Mouse (Mus musculus): Measurements from ENCODE around the gene Gsc2. TPM values are rescaled to one million over a fixed set of nuclear protein-coding genes. Genes with fewer than 3 reads are reported as not detected.

The Gsc2 gene
- polyA plus RNA-seq, 1 experiment, result not detected

- H3K27ac ChIP-seq (ENCODE audit: control insufficient read depth, insufficient read depth, low read depth, low read length, poor library complexity), result no peak overlapping the region
- H3K4me1 ChIP-seq (ENCODE audit: control insufficient read depth, insufficient read depth, low read length), result peaks cover 2% of the 10 kb centered on the region; the same call in 1 of the 2 replicates
- TF ChIP-seq CTCF (IDR thresholded peaks at IDR 0.05; ENCODE audit: control insufficient read depth, insufficient read depth, low read length) (no peak), POLR2A (IDR thresholded peaks at IDR 0.05; ENCODE audit: borderline replicate concordance, control insufficient read depth, low read depth, low read length) (no peak)
Observed at GRCm38 (mm10) chr16:17889689-17890341, 25.0 kb downstream of the Gsc2 start.

DNA sequence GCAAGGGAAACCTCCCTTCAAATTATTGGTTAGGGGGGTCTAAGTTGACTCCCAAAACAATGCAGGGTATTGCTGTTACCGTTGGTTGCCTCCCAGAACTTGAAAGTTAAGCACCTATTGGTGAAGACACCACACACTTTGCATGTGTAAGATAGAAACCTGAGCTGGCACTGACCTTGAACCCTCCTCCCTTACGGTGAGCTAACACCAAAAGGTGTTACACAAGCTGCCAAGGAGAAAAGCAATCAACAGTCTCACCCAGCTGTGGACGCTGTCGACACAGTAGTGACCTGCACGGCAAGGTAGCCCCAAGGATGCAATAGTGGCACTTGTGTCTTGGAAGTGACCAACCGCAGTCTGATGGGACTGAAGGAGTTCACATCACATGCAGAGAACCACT lies 30.7 kb downstream of the Gsc2 start:
- Histone ChIP-seq H3K27ac (ENCODE audit: control insufficient read depth, insufficient read depth, low read depth, low read length, poor library complexity) (no peak overlapping the region), H3K4me3 (replicated peaks; ENCODE audit: control insufficient read depth, low read depth, low read length) (no peak overlapping the region), H3K4me1 (ENCODE audit: control insufficient read depth, insufficient read depth, low read length) (no peaks in the 10 kb centered on the region; the same call in 1 of the 2 replicates)
- TF ChIP-seq CTCF (IDR thresholded peaks at IDR 0.05; ENCODE audit: control insufficient read depth, insufficient read depth, low read length) (no peak), POLR2A (IDR thresholded peaks at IDR 0.05; ENCODE audit: borderline replicate concordance, control insufficient read depth, low read depth, low read length) (no peak)
- WGBS, result 81% methylated on average over 6 of the region's 6 CpGs

More at GRCm38 (mm10) chr16:17889689-17890341, 25.0 kb downstream of the Gsc2 start:
- H3K4me3 ChIP-seq (replicated peaks; ENCODE audit: control insufficient read depth, low read depth, low read length), result no peak overlapping the region
- WGBS, result 80% methylated on average over 6 of the region's 6 CpGs

DNA sequence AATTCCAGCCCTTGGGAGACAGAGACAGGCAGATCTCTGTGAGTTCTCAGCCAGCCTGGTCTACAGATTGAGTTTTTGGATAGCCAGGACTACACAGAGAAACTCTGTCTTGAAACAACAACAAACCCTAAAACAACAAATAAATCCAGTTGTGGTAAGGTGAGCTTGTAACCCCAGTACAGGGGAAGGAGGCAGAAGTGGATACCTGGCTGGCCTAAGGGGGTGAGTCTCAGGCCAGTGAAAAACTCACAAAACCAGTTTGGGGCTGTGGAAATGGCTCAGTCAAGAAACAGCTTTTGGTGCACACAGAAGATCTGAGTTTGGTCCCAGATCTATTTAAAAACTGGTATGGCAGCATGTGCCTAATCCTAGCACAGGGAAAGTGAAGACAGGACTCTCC lies 32.7 kb downstream of the Gsc2 start:
- H3K4me3 ChIP-seq (replicated peaks; ENCODE audit: control insufficient read depth, low read depth, low read length), result no peak overlapping the region
- H3K27ac ChIP-seq (ENCODE audit: control insufficient read depth, insufficient read depth, low read depth, low read length, poor library complexity), result no peak overlapping the region
- no peak for TF ChIP-seq POLR2A (IDR thresholded peaks at IDR 0.05; ENCODE audit: borderline replicate concordance, control insufficient read depth, low read depth, low read length)
- TF ChIP-seq CTCF (IDR thresholded peaks at IDR 0.05; ENCODE audit: control insufficient read depth, insufficient read depth, low read length), result no peak
- H3K4me1 ChIP-seq (ENCODE audit: control insufficient read depth, insufficient read depth, low read length), result no peaks in the 10 kb centered on the region; the same call in 1 of the 2 replicates

- 89% methylated on average over 4 of the region's 4 CpGs for WGBS
- TF ChIP-seq CTCF (IDR thresholded peaks at IDR 0.05; ENCODE audit: control insufficient read depth, insufficient read depth, low read length) (no peak), POLR2A (IDR thresholded peaks at IDR 0.05; ENCODE audit: borderline replicate concordance, control insufficient read depth, low read depth, low read length) (no peak)
- H3K4me1 ChIP-seq (ENCODE audit: control insufficient read depth, insufficient read depth, low read length), result no peaks in the 10 kb centered on the region; the same call in 1 of the 2 replicates
- H3K27ac ChIP-seq (ENCODE audit: control insufficient read depth, insufficient read depth, low read depth, low read length, poor library complexity), result no peak overlapping the region
- no peak overlapping the region for H3K4me3 ChIP-seq (replicated peaks; ENCODE audit: control insufficient read depth, low read depth, low read length)
Observed at GRCm38 (mm10) chr16:17879571-17879970, 35.3 kb downstream of the Gsc2 start.

- 84% methylated on average over 1 of the region's 1 CpGs for WGBS
- H3K4me1 ChIP-seq (ENCODE audit: control insufficient read depth, insufficient read depth, low read length), result no peaks in the 10 kb centered on the region; the same call in 1 of the 2 replicates
Observed at GRCm38 (mm10) chr16:17876096-17876495, 38.8 kb downstream of the Gsc2 start.

GRCm38 (mm10) chr16:17875174-17875573 lies 39.7 kb downstream of the Gsc2 start:
- TF ChIP-seq POLR2A (IDR thresholded peaks at IDR 0.05; ENCODE audit: borderline replicate concordance, control insufficient read depth, low read depth, low read length) (no peak), CTCF (IDR thresholded peaks at IDR 0.05; ENCODE audit: control insufficient read depth, insufficient read depth, low read length) (no peak)
- Histone ChIP-seq H3K4me3 (replicated peaks; ENCODE audit: control insufficient read depth, low read depth, low read length) (no peak overlapping the region), H3K27ac (ENCODE audit: control insufficient read depth, insufficient read depth, low read depth, low read length, poor library complexity) (no peak overlapping the region), H3K4me1 (ENCODE audit: control insufficient read depth, insufficient read depth, low read length) (no peaks in the 10 kb centered on the region; the same call in 1 of the 2 replicates)
- 82% methylated on average over 4 of the region's 4 CpGs for WGBS

More at GRCm38 (mm10) chr16:17876096-17876495, 38.8 kb downstream of the Gsc2 start:
- Histone ChIP-seq H3K4me3 (replicated peaks; ENCODE audit: control insufficient read depth, low read depth, low read length) (no peak overlapping the region), H3K27ac (ENCODE audit: control insufficient read depth, insufficient read depth, low read depth, low read length, poor library complexity) (no peak overlapping the region)
- no peak for TF ChIP-seq CTCF (IDR thresholded peaks at IDR 0.05; ENCODE audit: control insufficient read depth, insufficient read depth, low read length)

DNA sequence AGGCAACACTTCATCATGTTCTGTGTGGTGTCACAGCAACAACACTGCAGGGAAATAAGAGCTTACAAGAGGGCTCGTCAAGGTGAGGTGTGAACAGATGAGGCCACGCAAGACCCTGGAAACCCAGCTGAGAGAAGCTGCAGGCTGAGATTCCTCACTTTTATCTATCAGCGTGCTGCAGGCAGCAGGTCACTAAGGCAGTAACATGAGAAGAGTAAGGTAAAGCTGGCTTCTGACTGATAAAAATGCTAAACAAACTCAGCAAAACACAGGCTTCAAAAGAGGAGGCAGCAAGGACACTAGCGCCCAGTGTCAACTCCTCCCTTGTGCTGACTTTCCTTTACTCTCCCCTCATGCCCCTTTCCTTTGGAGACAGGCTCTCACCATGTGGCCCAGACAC lies 41.9 kb downstream of the Gsc2 start:
- TF ChIP-seq POLR2A (IDR thresholded peaks at IDR 0.05; ENCODE audit: borderline replicate concordance, control insufficient read depth, low read depth, low read length) (no peak), CTCF (IDR thresholded peaks at IDR 0.05; ENCODE audit: control insufficient read depth, insufficient read depth, low read length) (no peak)
- H3K4me3 ChIP-seq (replicated peaks; ENCODE audit: control insufficient read depth, low read depth, low read length), result no peak overlapping the region
- no peaks in the 10 kb centered on the region; the same call in 1 of the 2 replicates for H3K4me1 ChIP-seq (ENCODE audit: control insufficient read depth, insufficient read depth, low read length)
- WGBS, result 66% methylated on average over 4 of the region's 4 CpGs
- H3K27ac ChIP-seq (ENCODE audit: control insufficient read depth, insufficient read depth, low read depth, low read length, poor library complexity), result no peak overlapping the region

GRCm38 (mm10) chr16:17871248-17871647 lies 43.6 kb downstream of the Gsc2 start:
- no peak for TF ChIP-seq POLR2A (IDR thresholded peaks at IDR 0.05; ENCODE audit: borderline replicate concordance, control insufficient read depth, low read depth, low read length)
- TF ChIP-seq CTCF (IDR thresholded peaks at IDR 0.05; ENCODE audit: control insufficient read depth, insufficient read depth, low read length), result no peak
- Histone ChIP-seq H3K4me3 (replicated peaks; ENCODE audit: control insufficient read depth, low read depth, low read length) (no peak overlapping the region), H3K27ac (ENCODE audit: control insufficient read depth, insufficient read depth, low read depth, low read length, poor library complexity) (no peak overlapping the region), H3K4me1 (ENCODE audit: control insufficient read depth, insufficient read depth, low read length) (no peaks in the 10 kb centered on the region; the same call in 1 of the 2 replicates)
- WGBS, result 50% methylated on average over 5 of the region's 5 CpGs
